Mouse (Mus musculus): ENCODE data around the gene Syt2. TPM values are rescaled to one million over a fixed set of nuclear protein-coding genes. Genes with fewer than 3 reads are reported as not detected.
A peak's percentile ranks its signal among the peaks of the same experiment; 100 is the strongest.

Gene Syt2
- total RNA-seq, 2 experiments from 2014 or later, result 57.7 to 62.5 TPM

- Histone ChIP-seq H3K27ac (no peak overlapping the region), H3K4me3 (no peak overlapping the region)
- DNase-seq (ENCODE audit: extremely low spot score in 1 of 2, low spot score in 2 of 2), result no peak
- no peak for TF ChIP-seq CTCF (IDR thresholded peaks at IDR 0.05)
- intact Hi-C loops (cut with DNase I), result no loop called here
Observed at GRCm38 (mm10) chr1:134752447-134752846, 106.0 kb downstream of the Syt2 start.

GRCm38 (mm10) chr1:134753751-134754630 lies 107.5 kb downstream of the Syt2 start:
- TF ChIP-seq CTCF (IDR thresholded peaks at IDR 0.05), result no peak
- DNase-seq (ENCODE audit: extremely low spot score in 1 of 2, low spot score in 2 of 2), result no peak
- H3K4me3 ChIP-seq, result no peak overlapping the region
- intact Hi-C loops (cut with DNase I), result no loop called here
- H3K27ac ChIP-seq, result no peak overlapping the region

- H3K27ac ChIP-seq, result no peak overlapping the region
- H3K4me3 ChIP-seq, result no peak overlapping the region
- DNase-seq (ENCODE audit: extremely low spot score in 1 of 2, low spot score in 2 of 2), result no peak
- TF ChIP-seq CTCF (IDR thresholded peaks at IDR 0.05), result no peak
- intact Hi-C loops (cut with DNase I), result no loop called here
Observed at GRCm38 (mm10) chr1:134754818-134755217, 108.3 kb downstream of the Syt2 start.

- H3K27ac ChIP-seq, result peak overlapping the region; percentile 53
- intact Hi-C loops (cut with DNase I), result no loop called here
- no peak for DNase-seq (ENCODE audit: extremely low spot score in 1 of 2, low spot score in 2 of 2)
- no peak for TF ChIP-seq CTCF (IDR thresholded peaks at IDR 0.05)
- H3K4me3 ChIP-seq, result no peak overlapping the region
Observed at GRCm38 (mm10) chr1:134755548-134756189, 109.2 kb downstream of the Syt2 start.

- Histone ChIP-seq H3K4me3 (no peak overlapping the region), H3K27ac (peak overlapping the region; percentile 76)
- intact Hi-C loops (cut with DNase I), result no loop called here
- DNase-seq (ENCODE audit: extremely low spot score in 1 of 2, low spot score in 2 of 2), result no peak
- TF ChIP-seq CTCF (IDR thresholded peaks at IDR 0.05), result no peak
Observed at GRCm38 (mm10) chr1:134756190-134756873, 109.9 kb downstream of the Syt2 start.

- TF ChIP-seq CTCF (IDR thresholded peaks at IDR 0.05), result no peak
- DNase-seq (ENCODE audit: extremely low spot score in 1 of 2, low spot score in 2 of 2), result no peak
- intact Hi-C loops (cut with DNase I), result no loop called here
- Histone ChIP-seq H3K27ac (peak overlapping the region; percentile 76), H3K4me3 (no peak overlapping the region)
Observed at GRCm38 (mm10) chr1:134757230-134757629, 110.8 kb downstream of the Syt2 start.

GRCm38 (mm10) chr1:134759133-134759532 lies 112.7 kb downstream of the Syt2 start:
- Histone ChIP-seq H3K27ac (no peak overlapping the region), H3K4me3 (no peak overlapping the region)
- TF ChIP-seq CTCF (IDR thresholded peaks at IDR 0.05), result no peak
- intact Hi-C loops (cut with DNase I), result no loop called here
- DNase-seq (ENCODE audit: extremely low spot score in 1 of 2, low spot score in 2 of 2), result no peak

- DNase-seq (ENCODE audit: extremely low spot score in 1 of 2, low spot score in 2 of 2), result no peak
- intact Hi-C loops (cut with DNase I), result no loop called here
- no peak for TF ChIP-seq CTCF (IDR thresholded peaks at IDR 0.05)
- H3K4me3 ChIP-seq, result no peak overlapping the region
- H3K27ac ChIP-seq, result no peak overlapping the region
Observed at GRCm38 (mm10) chr1:134760642-134761041, 114.2 kb downstream of the Syt2 start.

- DNase-seq (ENCODE audit: extremely low spot score in 1 of 2, low spot score in 2 of 2), result no peak
- no peak overlapping the region for H3K27ac ChIP-seq
- no peak overlapping the region for H3K4me3 ChIP-seq
- intact Hi-C loops (cut with DNase I), result no loop called here
- no peak for TF ChIP-seq CTCF (IDR thresholded peaks at IDR 0.05)
Observed at GRCm38 (mm10) chr1:134761534-134761933, 115.1 kb downstream of the Syt2 start.

GRCm38 (mm10) chr1:134763250-134763649 lies 116.8 kb downstream of the Syt2 start:
- intact Hi-C loops (cut with DNase I), result no loop called here
- Histone ChIP-seq H3K27ac (no peak overlapping the region), H3K4me3 (no peak overlapping the region)
- DNase-seq (ENCODE audit: extremely low spot score in 1 of 2, low spot score in 2 of 2), result no peak
- TF ChIP-seq CTCF (IDR thresholded peaks at IDR 0.05), result no peak

GRCm38 (mm10) chr1:134763776-134764438 lies 117.4 kb downstream of the Syt2 start:
- no peak for TF ChIP-seq CTCF (IDR thresholded peaks at IDR 0.05)
- Histone ChIP-seq H3K4me3 (no peak overlapping the region), H3K27ac (no peak overlapping the region)
- intact Hi-C loops (cut with DNase I), result no loop called here
- DNase-seq (ENCODE audit: extremely low spot score in 1 of 2, low spot score in 2 of 2), result no peak

Measured in left cerebral cortex, adult 2 months (tissue).